Mouse (Mus musculus): ENCODE results near the gene Rad23a. TPM values are rescaled to one million over a fixed set of nuclear protein-coding genes. Genes with fewer than 3 reads are reported as not detected.
A peak's percentile ranks its signal among the peaks of the same experiment; 100 is the strongest.

The Rad23a gene
- 104 and 110 TPM in 2 replicates for polyA plus RNA-seq (2015; fragmentation: Nextera tagmentation; extraction: Ambion mirVana)

DNA sequence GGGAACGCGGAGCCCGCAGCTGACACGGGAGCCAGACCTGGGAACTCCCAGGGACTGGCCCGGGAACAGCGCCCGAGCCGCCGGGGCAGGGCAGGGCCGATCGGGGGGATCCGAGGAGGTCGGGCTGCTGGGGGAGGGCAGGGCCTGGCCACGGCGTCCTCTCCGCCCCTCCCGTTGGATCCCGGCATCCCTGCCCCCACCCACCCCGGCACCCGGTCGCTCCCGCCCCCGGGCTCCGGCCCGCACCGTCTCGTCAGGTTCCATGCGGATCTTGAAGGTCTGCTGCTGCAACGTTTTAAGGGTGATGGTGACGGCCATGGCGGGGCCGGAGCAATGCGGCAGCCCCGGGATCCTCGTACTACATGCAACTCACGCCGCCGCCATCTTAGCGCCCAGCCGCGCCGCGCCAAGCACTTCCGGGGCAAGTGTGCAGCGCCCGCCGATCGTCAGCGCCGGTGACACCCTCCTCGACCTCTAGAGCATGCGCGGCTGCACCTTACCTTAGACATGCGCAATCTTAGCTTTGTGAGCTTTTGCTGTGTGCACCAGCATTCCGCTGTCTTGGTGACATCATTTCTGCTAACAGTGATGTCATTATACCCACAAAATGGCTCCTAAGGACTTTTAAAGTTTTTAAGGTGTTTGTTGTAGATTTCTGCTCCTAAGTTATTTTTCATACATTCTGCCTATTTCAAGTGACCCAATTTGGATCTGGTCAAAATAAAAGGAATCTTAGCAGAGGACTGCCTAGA, at the start of gene Rad23a:
Gene Rad23a (minus strand): TSS at position 418 of the 752 bp plus-strand sequence.
- no peaks in the 10 kb centered on the region for H3K9me3 ChIP-seq (replicated peaks)
- ATAC-seq (ENCODE audit: insufficient number of reproducible peaks, low FRiP score, low TSS enrichment, low read depth), result peak; percentile 92
- peaks cover 57% of the 10 kb centered on the region for H3K4me1 ChIP-seq
- H3K27ac ChIP-seq (replicated peaks), result peak within 1 kb of the TSS; percentile 92
- peak within 1 kb of the TSS; percentile 89 for H3K9ac ChIP-seq
- peaks cover 75% of the 10 kb centered on the region for H3K36me3 ChIP-seq
- under 1% methylated on average over 52 of the region's 55 CpGs for WGBS
- no peaks in the 10 kb centered on the region for H3K27me3 ChIP-seq
- peak within 1 kb of the TSS; percentile 86 for H3K4me3 ChIP-seq (replicated peaks)
- H3K4me2 ChIP-seq (replicated peaks), result peak within 1 kb of the TSS; percentile 64

DNA sequence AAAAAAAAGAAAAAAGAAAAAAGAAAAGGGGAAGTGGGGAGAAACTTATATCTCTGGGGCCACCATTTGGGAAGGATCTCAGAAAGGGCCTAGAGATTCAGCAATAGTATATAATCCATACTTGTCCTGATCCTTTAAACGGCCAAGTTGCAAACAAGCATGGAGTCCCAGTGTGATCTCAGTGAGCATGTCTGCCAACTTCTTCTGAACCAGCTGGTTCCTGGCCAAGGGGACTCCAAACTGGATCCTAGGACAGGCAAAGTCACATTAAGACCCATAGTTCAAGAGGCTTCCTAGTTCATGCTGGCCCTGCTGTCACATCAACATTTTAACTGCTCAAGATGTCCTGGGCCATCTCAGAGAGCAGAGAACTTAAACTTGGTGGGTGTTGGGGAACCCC, 48.7 kb upstream of the Rad23a start:
- 91% methylated on average over 1 of the region's 1 CpGs for WGBS
- H3K27me3 ChIP-seq, result no peaks in the 10 kb centered on the region

DNA sequence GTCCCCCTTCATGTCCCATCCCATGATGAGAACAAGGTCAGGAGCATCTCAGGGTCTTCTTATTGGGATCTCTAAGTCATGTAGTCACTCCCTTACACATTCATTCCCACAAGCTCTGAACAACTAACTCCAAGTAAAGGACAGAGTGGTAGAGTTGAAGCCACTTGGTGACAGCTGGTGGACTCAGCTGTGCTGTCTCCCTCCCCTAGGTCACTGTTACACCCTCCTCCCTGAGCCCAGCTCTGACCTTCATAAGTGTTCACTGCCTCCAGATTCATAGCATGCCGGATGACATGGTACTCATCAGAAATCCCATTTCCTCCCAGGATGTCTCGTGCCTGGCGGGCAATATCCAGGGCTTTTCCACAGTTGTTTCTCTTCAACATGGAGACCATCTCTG, 47.8 kb upstream of the Rad23a start:
- Histone ChIP-seq H3K4me3 (replicated peaks) (no peak overlapping the region), H3K9me3 (replicated peaks) (no peaks in the 10 kb centered on the region), H3K27me3 (no peaks in the 10 kb centered on the region), H3K4me1 (peaks cover 9% of the 10 kb centered on the region), H3K4me2 (replicated peaks) (no peak overlapping the region), H3K9ac (no peak overlapping the region), H3K36me3 (peaks cover 43% of the 10 kb centered on the region), H3K27ac (replicated peaks) (no peak overlapping the region)
- 96% methylated on average over 3 of the region's 3 CpGs for WGBS
- ATAC-seq (ENCODE audit: insufficient number of reproducible peaks, low FRiP score, low TSS enrichment, low read depth), result no peak

More for the DNA sequence above, 48.7 kb upstream of the Rad23a start:
- Histone ChIP-seq H3K4me3 (replicated peaks) (no peak overlapping the region), H3K9me3 (replicated peaks) (no peaks in the 10 kb centered on the region), H3K36me3 (peaks cover 43% of the 10 kb centered on the region), H3K4me2 (replicated peaks) (no peak overlapping the region), H3K27ac (replicated peaks) (no peak overlapping the region), H3K4me1 (peaks cover 14% of the 10 kb centered on the region), H3K9ac (no peak overlapping the region)
- no peak for ATAC-seq (ENCODE audit: insufficient number of reproducible peaks, low FRiP score, low TSS enrichment, low read depth)

DNA sequence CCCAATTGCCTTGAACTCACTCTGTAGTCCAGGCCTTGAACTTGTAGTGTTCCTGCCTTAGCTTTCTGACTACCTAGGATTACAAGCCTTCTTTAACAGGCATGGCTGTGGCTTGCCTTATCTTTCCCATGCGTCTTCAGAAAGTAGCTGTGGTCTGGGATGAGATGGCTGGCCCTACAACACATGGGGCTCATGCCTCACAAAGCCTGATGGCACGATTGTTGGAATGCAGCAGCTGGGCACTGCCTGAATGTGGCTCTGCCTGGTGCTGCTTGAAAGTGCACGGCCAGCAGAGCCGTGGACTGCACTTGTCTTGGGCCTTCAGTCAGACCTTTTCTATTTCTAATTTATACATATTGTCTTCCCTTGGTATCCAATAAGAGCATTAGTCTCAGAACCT, 44.3 kb upstream of the Rad23a start:
- H3K4me3 ChIP-seq (replicated peaks), result no peak overlapping the region
- peaks cover 37% of the 10 kb centered on the region for H3K36me3 ChIP-seq
- 86% methylated on average over 4 of the region's 4 CpGs for WGBS

DNA sequence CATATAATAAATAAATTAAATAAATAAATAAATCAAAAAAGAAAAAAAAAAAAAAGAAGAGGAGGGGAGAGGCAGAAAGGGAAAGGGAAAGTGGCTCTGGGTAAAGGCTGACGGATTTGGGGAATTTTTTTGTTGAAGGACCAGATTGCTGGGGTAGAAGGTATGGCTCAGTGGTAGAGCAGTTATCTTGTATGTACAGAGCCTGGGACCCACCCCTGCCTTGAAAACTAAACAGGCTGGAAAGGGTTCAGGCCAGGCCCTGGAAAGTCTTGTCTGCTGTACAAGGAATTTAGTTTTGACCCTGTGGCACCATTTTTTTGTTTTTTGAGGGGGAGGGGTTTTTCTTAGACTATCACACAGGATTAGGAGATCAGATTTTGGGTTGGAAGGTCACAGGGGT, 38.5 kb upstream of the Rad23a start:
- 80% methylated on average over 1 of the region's 1 CpGs for WGBS
- H3K9ac ChIP-seq, result no peak overlapping the region
- no peaks in the 10 kb centered on the region for H3K9me3 ChIP-seq (replicated peaks)
- H3K27ac ChIP-seq (replicated peaks), result no peak overlapping the region
- H3K4me3 ChIP-seq (replicated peaks), result no peak overlapping the region
- no peaks in the 10 kb centered on the region for H3K4me1 ChIP-seq
- no peak overlapping the region for H3K4me2 ChIP-seq (replicated peaks)
- peaks cover 3% of the 10 kb centered on the region; the same call in 1 of the 2 replicates for H3K36me3 ChIP-seq
- no peaks in the 10 kb centered on the region for H3K27me3 ChIP-seq
- no peak for ATAC-seq (ENCODE audit: insufficient number of reproducible peaks, low FRiP score, low TSS enrichment, low read depth)

More for the DNA sequence above, 44.3 kb upstream of the Rad23a start:
- Histone ChIP-seq H3K27ac (replicated peaks) (no peak overlapping the region), H3K27me3 (no peaks in the 10 kb centered on the region), H3K9ac (no peak overlapping the region), H3K9me3 (replicated peaks) (no peaks in the 10 kb centered on the region), H3K4me1 (no peaks in the 10 kb centered on the region), H3K4me2 (replicated peaks) (no peak overlapping the region)
- ATAC-seq (ENCODE audit: insufficient number of reproducible peaks, low FRiP score, low TSS enrichment, low read depth), result no peak

DNA sequence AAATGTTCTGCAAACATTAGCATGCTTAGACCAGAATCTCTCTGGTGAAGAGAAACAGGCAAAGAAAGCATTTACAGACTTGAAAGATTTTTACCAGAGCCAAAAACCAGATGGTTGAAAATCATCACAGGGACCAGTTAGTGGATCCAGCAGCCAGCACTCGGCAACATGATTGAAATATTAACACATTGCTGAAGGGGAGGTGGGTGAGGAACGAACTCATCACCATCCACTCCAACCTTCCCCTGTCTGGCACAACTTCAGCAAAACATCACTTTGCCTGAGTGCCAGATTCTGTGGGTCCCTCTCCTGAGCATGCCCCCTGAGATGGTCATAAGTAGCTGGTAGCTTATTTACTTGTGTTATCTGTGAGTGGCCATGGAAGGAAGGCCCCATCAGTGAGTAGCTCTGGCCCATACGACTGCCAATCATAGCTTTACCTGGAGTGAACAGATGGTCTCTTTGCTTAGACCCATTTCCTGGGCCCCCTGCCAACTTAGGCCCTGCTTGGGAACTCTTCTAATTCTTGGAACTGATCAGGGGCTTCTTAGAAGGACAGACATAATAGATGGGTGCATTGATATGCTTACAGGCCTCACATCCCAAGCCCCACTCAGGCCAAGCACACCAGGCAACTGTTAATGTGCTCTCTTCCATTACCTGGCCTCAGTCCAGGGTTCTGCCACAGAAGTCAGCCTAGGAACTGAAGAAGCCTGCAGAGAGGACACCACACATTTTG, 37.0 kb upstream of the Rad23a start:
- no peaks in the 10 kb centered on the region for H3K27me3 ChIP-seq
- H3K9me3 ChIP-seq (replicated peaks), result no peaks in the 10 kb centered on the region
- no peak overlapping the region for H3K4me3 ChIP-seq (replicated peaks)
- no peak overlapping the region for H3K4me2 ChIP-seq (replicated peaks)
- H3K9ac ChIP-seq, result no peak overlapping the region
- H3K27ac ChIP-seq (replicated peaks), result no peak overlapping the region
- peaks cover 7% of the 10 kb centered on the region for H3K4me1 ChIP-seq
- no peaks in the 10 kb centered on the region for H3K36me3 ChIP-seq
- WGBS, result 74% methylated on average over 3 of the region's 3 CpGs
- ATAC-seq (ENCODE audit: insufficient number of reproducible peaks, low FRiP score, low TSS enrichment, low read depth), result no peak

DNA sequence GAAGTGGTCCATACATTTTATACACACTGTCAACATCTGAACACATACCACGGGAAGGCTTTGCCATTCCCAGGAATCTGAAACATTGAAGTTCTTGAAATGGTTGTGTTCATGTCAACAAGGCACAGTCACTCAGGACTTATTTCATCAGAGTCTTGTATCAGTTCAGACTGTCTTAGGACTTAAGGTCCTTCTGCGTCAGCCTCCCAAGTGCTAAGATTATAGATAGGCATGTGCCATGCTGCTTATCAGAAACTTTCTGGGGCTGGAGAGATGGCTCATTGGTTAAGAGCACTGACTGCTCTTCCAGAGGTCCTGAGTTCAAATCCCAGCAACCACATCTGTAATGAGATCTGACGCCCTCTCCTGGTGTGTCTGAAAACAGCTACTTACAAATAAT, 33.9 kb upstream of the Rad23a start:
- H3K4me3 ChIP-seq (replicated peaks), result no peak overlapping the region
- no peak for ATAC-seq (ENCODE audit: insufficient number of reproducible peaks, low FRiP score, low TSS enrichment, low read depth)
- 86% methylated on average over 3 of the region's 3 CpGs for WGBS
- no peaks in the 10 kb centered on the region for H3K27me3 ChIP-seq
- no peak overlapping the region for H3K27ac ChIP-seq (replicated peaks)
- H3K4me1 ChIP-seq, result peaks cover 17% of the 10 kb centered on the region
- H3K4me2 ChIP-seq (replicated peaks), result no peak overlapping the region
- peaks cover 8% of the 10 kb centered on the region; the same call in 1 of the 2 replicates for H3K36me3 ChIP-seq
- H3K9me3 ChIP-seq (replicated peaks), result no peaks in the 10 kb centered on the region
- no peak overlapping the region for H3K9ac ChIP-seq

DNA sequence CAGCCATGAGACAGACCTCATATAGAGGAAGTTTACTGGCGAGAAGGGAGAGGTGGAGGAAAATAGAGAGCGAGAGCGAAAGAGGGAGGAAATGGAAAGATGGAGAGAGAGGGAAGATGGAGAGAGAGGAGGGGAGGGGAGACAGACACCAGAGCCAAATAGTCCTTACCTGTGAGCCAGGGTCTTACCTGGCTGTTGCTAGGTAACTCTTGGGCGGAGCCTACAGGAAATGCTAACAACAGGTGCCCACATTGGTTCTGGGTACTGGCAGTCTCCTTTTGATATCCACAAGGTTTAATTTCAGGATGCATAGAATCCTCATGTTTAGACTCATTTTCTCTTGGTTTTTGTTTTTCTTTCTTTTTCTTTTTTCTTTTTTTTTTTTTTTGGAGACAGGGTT, 32.6 kb upstream of the Rad23a start:
- Histone ChIP-seq H3K9ac (peak overlapping the region; percentile 48), H3K4me3 (replicated peaks) (peak overlapping the region; percentile 55), H3K27ac (replicated peaks) (no peak overlapping the region), H3K4me1 (peaks cover 17% of the 10 kb centered on the region), H3K27me3 (no peaks in the 10 kb centered on the region), H3K9me3 (replicated peaks) (no peaks in the 10 kb centered on the region), H3K36me3 (peaks cover 22% of the 10 kb centered on the region), H3K4me2 (replicated peaks) (peak overlapping the region; percentile 99)
- WGBS, result 66% methylated on average over 4 of the region's 4 CpGs
- ATAC-seq (ENCODE audit: insufficient number of reproducible peaks, low FRiP score, low TSS enrichment, low read depth), result no peak

DNA sequence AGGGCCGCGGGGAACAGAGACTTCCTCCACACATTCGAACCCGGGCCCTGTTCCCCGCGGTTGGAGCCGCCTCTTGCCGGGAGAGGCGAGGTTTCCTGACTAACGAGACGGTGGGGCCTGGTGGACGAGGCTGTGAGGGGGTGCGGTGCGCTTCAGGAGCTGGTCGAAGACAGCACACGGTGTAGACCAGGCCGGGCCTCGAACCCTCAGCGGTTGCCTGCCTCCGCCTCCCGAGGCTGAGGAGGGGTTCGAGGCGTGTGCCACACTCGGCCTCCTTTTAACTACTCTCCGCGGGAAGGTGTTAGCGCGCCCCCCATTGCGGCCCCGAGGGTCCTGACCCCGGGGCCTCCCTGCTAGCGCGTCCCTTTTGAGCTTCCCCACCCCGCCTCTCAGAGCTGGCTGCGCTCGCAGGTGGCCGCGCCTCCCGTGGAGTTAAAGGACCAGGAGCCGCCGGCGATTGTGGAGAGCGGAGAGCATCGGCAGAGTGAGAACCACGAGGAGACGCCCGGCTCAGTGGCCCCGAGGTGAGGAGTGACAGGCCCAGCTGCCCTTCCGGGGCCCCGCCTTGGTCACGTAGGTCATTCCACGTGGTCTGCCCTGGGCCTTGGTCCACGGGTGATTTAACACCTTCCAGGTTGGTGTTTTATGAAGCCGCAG, 32.0 kb upstream of the Rad23a start:
- 2% methylated on average over 54 of the region's 54 CpGs for WGBS
- no peak overlapping the region for H3K27ac ChIP-seq (replicated peaks)
- H3K27me3 ChIP-seq, result no peaks in the 10 kb centered on the region

DNA sequence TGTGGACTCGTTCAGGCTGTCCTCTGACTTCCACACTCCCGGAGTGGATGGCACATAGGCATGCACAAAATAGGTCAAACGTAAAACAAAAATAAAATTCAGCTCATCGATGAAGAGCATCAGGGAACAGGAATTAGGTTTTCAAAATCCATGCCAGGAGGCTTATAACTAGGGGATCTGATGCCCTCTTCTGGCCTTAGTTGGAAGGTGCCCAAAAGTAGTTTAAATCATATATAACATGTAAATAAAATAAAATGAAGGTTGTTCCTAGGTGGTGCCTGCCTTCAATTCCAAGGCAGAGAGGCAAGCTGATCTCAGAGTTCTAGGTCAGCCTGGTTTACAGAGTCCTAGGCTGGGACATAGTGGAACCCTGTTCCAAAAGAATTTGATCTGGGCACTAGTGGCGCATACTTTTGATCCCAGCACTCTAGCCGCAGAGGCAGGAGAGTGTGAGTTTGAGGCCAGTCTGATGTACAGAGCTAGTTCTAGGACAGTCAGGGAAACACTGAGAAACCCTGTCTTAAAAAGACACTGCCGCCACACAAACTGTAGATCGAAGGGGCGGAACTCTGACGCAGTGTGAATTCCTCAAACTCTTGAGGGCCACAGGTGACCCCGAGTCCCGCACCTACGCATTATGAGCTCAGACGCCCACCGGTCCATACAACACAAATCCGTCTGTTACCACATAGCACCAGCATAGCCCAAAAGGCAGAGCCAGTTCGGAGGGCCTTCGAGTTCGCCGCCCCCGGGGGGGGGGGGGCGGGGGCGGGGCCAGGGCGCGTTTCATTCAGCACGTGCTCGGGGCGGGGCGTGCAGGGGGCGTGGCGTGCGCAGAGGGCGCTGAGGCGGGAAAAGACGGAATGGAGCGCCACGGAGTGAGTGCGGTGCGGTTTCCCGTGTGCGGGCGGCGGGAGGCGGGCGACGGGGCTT, 31.2 kb upstream of the Rad23a start, which contains the start of gene Syce2:
Gene Syce2 (plus strand): TSS at position 736 of the 933 bp plus-strand sequence.
- no peaks in the 10 kb centered on the region for H3K27me3 ChIP-seq
- 11% methylated on average over 46 of the region's 46 CpGs for WGBS
- peaks cover 35% of the 10 kb centered on the region for H3K36me3 ChIP-seq
- peaks cover 17% of the 10 kb centered on the region for H3K4me1 ChIP-seq
- H3K9ac ChIP-seq, result peak within 1 kb of the TSS; percentile 48
- peak within 1 kb of the TSS; percentile 55 for H3K4me3 ChIP-seq (replicated peaks)
- H3K9me3 ChIP-seq (replicated peaks), result no peaks in the 10 kb centered on the region
- no peak within 1 kb of the TSS for H3K27ac ChIP-seq (replicated peaks)
- ATAC-seq (ENCODE audit: insufficient number of reproducible peaks, low FRiP score, low TSS enrichment, low read depth), result peak; percentile 76
- H3K4me2 ChIP-seq (replicated peaks), result peak within 1 kb of the TSS; percentile 99

More for the DNA sequence above, 32.0 kb upstream of the Rad23a start:
- Histone ChIP-seq H3K9ac (peak overlapping the region; percentile 48), H3K4me1 (peaks cover 17% of the 10 kb centered on the region), H3K4me3 (replicated peaks) (peak overlapping the region; percentile 55), H3K9me3 (replicated peaks) (no peaks in the 10 kb centered on the region), H3K4me2 (replicated peaks) (peak overlapping the region; percentile 99), H3K36me3 (peaks cover 27% of the 10 kb centered on the region)
- ATAC-seq (ENCODE audit: insufficient number of reproducible peaks, low FRiP score, low TSS enrichment, low read depth), result peak; percentile 36
